Mouse (Mus musculus): ENCODE results near the gene Tceal5.

DNA sequence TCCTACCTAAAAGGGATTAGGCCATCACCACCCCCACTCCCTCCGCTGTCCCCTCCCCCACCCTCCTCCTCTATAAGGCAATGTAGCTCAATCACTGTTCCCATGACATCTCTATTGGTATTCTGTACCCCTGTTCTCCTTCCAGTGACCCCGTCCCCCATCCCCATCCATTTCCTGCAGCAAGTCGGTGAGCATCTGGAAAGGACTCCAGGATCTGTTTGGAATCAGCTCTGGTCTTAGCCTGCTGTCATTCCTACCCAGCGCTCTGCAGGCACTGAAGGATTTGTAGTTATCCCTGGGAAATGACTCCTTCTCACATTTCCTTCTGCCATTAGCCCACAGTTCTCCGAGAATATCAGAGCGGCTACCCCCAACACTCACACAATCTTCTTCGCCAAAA lies 419 bp downstream of the Tceal5 start:
- no peak for TF ChIP-seq CTCF (IDR thresholded peaks at IDR 0.05; ENCODE audit: low read depth)
- TF ChIP-seq EP300 (optimal IDR thresholded peaks at IDR 0.05), result no peak

Measured in stomach, postnatal 0 days (tissue).